Mouse (Mus musculus) heart, postnatal 14 days (tissue): Measurements from ENCODE around the gene Zkscan7. TPM values are rescaled to one million over a fixed set of nuclear protein-coding genes. Genes with fewer than 3 reads are reported as not detected.
"Not testable (repeated sequence)": the region's sequence is repeated elsewhere in the genome, so short reads cannot be mapped to it uniquely, and the experiment has no call there.

Experiments used
- DNase-seq, 2 experiments: peaks; one replicate each; pipeline ENCODE4 v3.0.0; 2021 to 2022
- intact Hi-C: fragments of 180-260 bp; cut with DNase I; formaldehyde crosslinking; loops from one replicate; pipeline ENCODE4 v1.15.1; 2025
- long read RNA-seq, 2 experiments: library from polyadenylated mRNA; stranded (forward); transcript quantifications; one replicate each; pipeline ENCODE4 v2.0.0; 2021
- total RNA-seq, 2 experiments: library from RNA; stranded (reverse); gene quantifications; 2 replicates each; pipeline ENCODE4 v1.2.3; 2021

Gene Zkscan7
- 1 to 10 TPM; 4.8 to 5.0 TPM for total RNA-seq
- long read RNA-seq, experiment 1, partial matches to known transcripts: 0 of 2 reads
- long read RNA-seq, experiment 1, other reads (novel, unspliced or antisense): 2 of 2 reads
- long read RNA-seq, experiment 2: 0 reads

GRCm38 (mm10) chr9:122885385-122885784 lies at the start of gene Zkscan7:
TSS of gene Zkscan7 (plus strand) at chr9:122885685.
- intact Hi-C loops: loop anchor here (5.0 kb wide), 1 partner anchor 62 kb away; no protein-coding TSS in a partner anchor
- no peak for DNase-seq

DNA sequence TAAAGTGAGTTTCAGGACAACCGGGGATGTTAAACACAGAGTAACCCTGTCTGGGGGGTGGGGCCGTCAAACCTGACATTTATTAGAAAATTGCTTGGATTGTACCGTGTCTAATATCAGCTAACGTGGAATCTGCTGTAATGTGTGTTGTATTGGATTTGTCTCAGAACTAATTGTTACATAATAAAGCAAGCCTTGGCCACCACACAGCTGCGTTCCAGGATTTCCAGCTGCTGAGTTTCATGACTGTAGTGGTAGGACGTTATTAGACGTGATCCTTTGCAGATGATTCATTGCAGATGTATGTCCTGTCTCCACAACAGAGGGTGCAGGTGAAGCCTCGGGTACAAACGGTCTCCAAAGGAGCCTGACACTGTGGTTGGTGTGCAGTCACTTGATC lies 49.4 kb upstream of the Zkscan7 start:
- intact Hi-C loops: no loop called here
- no peak for DNase-seq

GRCm38 (mm10) chr9:122836790-122837189 lies 48.7 kb upstream of the Zkscan7 start:
- intact Hi-C loops: no loop called here
- DNase-seq: peak; percentile 57 to 68

GRCm38 (mm10) chr9:122837216-122837615 lies 48.3 kb upstream of the Zkscan7 start:
- intact Hi-C loops: no loop called here

DNA sequence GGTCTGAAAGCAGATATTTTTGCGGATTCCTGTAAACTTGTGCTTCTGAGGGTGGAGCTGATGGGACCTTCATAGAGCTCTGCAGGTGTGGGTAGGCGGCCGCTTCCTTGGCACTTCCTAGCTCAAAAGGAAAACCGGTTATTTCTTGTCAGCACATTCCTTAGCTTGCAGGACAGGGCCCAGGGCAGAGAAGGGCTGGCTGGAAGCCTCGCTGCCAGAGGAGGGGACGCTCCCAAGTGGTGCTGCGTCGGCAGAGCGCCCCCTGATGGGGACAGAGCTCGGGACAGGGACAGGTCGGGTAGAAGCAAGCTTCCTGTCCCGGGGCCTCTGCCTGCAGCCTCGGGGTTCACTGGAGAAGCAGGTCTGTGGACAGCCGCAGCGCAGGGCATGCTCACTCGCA lies 47.8 kb upstream of the Zkscan7 start:
- peak; percentile 52 to 73 for DNase-seq
- intact Hi-C loops: no loop called here

More at GRCm38 (mm10) chr9:122837216-122837615, 48.3 kb upstream of the Zkscan7 start:
- DNase-seq: no peak

DNA sequence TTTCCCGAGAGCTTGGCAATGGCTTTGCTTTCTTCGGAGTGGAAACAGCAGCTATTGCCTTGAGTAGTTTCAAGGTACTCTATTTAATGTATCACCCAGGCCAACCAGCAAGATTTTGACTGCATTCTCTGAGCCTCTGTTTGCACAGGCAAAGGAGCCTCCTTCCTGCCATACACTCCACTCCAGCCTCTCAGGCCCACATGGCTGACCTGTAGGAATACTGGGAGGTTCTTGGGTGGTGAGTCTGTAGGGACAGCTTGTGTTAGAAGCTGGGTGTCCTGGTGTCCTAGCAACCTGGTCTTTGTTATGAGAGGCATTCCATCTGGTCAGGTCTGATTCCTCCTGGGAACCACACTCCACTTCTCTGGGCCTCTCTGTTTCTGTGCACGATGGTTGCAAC lies 41.7 kb upstream of the Zkscan7 start, which contains the start of gene Gm35549:
TSS of gene Gm35549 (minus strand) at position 276 of the 400 bp plus-strand sequence.
- intact Hi-C loops: no loop called here
- DNase-seq: no peak

DNA sequence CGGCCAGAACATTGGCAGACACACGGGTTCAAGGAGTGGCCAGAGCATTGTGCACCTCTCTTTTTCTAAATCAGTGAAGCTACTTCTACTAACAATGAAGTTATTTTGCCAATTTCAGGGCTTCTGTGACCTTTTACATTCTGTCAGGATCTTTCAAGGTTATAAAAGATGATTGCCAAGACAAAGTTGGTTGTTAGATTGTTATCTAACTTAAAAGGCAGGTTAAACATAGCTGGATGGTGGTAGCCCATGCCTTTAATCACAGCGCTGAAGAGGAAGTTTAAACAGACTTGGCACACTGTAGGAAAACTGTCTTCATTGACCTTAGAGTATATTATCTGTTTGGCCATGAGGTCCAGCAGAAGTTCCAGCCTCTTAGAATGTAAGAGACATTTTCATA lies 39.9 kb upstream of the Zkscan7 start:
- no peak for DNase-seq
- intact Hi-C loops: loop anchor here (5.0 kb wide), 1 partner anchor 38 kb away; the partner anchor contains the start of gene Tcaim

DNA sequence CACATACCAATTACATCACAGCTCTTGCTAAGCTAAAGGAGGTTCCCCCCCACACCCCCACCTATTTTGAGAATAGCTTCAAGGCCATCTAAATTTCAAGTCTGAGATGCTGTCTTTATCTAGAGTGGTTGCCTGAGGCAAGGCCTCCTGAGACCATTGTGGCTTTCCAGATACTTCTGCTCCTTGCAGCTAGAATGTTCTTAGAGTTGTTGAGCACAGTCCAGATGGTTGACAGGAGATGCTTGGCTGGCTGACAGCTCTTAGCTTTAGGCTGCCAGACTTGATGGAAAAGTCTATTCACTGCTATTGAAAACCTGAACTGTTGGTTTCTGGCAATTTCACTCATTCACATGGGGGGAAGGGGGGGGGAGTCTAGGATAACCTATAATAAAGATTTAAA lies 39.3 kb upstream of the Zkscan7 start:
- DNase-seq: peak; percentile 66 to 68
- intact Hi-C loops: loop anchor here (5.0 kb wide), 1 partner anchor 39 kb away; the partner anchor contains the start of gene Tcaim

GRCm38 (mm10) chr9:122847811-122848311 lies 37.6 kb upstream of the Zkscan7 start:
- intact Hi-C loops: loop anchor here (5.0 kb wide), 1 partner anchor 41 kb away; the partner anchor contains the start of gene Tcaim
- DNase-seq: not testable (repeated sequence)

GRCm38 (mm10) chr9:122854526-122854925 lies 31.0 kb upstream of the Zkscan7 start:
- intact Hi-C loops: no loop called here
- no peak for DNase-seq

DNA sequence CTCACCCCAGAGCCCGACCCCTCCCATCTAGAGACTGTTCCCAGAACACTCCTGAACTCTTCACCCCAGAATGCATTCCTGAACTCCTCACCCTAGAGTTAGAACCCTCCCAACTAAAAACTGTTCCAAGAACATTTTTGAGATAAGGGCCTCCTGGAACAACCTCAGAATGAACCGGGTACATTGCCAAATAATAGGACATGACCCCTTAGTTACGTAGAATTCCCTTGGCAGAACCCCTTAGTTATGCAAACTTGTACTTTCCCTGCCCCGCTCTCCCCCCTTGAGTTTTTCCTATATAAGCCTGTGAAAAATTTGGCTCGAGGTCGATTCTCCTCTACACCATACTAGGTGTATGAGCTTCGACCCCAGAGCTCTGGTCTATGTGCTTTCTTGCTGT lies 30.3 kb upstream of the Zkscan7 start:
- intact Hi-C loops, DNase-seq: not testable (repeated sequence)

DNA sequence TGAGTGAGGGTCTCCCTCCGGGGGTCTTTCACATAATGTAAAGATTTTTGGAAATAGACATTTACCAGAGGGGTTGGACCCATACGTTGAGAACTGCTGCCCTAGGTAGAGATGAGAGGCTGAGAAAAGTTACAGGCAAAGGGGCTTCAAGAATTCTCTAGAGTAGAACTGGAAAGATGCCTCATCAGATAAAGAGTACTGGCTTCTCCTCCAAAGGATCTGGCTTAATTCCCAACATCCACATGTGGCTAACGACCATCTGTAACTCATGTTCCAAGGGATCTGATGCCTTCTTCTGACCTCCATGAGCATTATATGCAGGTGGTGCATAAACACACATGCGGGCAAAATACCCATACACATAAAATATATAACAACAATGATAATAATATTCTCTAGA lies 29.9 kb upstream of the Zkscan7 start:
- intact Hi-C loops: no loop called here
- DNase-seq: no peak

DNA sequence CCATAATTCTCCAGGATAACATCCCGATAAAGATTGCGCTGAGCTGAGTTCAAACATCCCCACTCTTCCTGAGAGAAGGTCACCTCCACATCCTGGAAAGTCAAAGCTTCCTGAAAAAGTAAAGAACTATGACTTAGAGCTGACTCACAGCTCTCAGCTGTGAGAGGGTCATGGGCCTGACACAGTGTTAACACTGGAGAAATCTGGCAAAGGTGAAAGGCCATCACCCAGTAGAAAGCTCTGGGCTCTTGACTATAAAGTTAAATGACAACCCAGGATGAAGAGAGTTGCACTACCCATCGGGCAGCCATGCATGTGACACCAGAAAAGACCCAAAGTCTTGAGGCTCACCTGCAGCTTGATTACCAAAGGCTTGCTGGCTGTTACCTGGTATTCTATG lies 28.8 kb upstream of the Zkscan7 start:
- DNase-seq: no peak
- intact Hi-C loops: no loop called here

DNA sequence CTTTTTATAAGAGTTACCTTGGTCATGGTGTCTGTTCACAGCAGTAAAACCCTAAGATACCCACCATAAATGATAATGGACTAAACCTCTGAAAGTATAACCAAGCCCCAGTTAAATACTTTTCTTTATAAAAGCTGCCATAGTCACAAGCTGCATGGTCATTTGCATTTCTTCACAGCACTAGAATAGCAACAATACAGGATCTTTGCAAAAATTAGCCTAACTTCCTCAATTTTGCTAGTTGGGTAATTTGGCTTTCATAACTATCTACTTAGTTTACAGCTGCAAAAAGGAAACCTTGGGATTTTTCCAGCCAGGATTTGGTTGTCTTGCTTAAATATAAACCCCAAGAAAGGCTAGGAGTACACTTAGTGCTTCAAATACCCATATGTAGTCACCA lies 24.7 kb upstream of the Zkscan7 start:
- intact Hi-C loops: no loop called here
- no peak for DNase-seq

DNA sequence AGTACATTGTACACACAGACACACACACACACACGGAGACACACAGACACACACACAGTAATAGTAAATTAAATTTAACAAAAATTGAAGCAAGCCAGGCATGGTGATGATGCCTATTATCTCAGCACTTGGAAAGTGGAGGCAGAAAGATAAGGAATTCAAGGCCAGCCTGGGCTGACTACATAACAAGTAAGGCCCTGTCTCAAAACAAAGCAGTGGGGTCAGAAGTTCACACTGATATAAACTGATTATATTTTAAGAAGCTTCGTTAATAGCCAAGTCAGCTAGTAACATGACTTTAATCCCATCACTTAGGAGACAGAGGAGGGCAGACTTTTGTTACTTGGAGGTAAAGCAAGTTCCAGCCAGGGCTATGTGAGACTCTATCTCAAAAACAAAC lies 21.8 kb upstream of the Zkscan7 start:
- no peak for DNase-seq
- intact Hi-C loops: loop anchor here (2.0 kb wide), 1 partner anchor 59 kb away; the partner anchor contains the start of gene Tcaim

- no peak for DNase-seq
- intact Hi-C loops: loop anchor here (2.0 kb wide), 1 partner anchor 60 kb away; the partner anchor contains the start of gene Tcaim
Measured at GRCm38 (mm10) chr9:122864848-122865247, 20.6 kb upstream of the Zkscan7 start.

- intact Hi-C loops: loop anchor here (2.0 kb wide), 1 partner anchor 61 kb away; the partner anchor contains the start of gene Tcaim
- DNase-seq: peak; percentile 72 to 81
Measured at GRCm38 (mm10) chr9:122865697-122866166, 19.8 kb upstream of the Zkscan7 start, which contains the start of gene Zfp445. TSS of gene Zfp445 (minus strand) at chr9:122866006.

- no peak for DNase-seq
- intact Hi-C loops: no loop called here
Measured at GRCm38 (mm10) chr9:122866192-122866591, 19.3 kb upstream of the Zkscan7 start.

DNA sequence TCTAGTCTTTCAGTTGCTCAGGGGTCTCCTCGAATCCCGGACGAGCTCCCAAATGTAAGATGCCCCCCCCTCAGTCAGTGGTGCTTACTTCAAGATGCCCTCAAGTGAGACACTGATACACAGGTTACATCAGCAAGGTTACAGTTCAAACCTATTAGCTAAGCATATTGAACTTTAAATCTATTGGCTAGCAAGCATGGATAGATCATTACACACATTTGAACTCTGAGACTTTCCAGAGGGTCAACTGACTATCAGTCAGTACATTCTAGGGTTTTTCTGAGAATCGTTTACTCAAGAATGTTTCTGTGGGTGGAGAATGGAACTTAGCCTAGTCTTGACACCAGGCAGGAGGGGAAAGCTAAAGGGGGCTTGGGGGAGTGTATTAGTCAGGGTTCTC lies 12.9 kb upstream of the Zkscan7 start:
- intact Hi-C loops: loop anchor here (5.0 kb wide), 1 partner anchor 80 kb away; the partner anchor contains the start of genes 1110059G10Rik and Kif15
- no peak for DNase-seq

DNA sequence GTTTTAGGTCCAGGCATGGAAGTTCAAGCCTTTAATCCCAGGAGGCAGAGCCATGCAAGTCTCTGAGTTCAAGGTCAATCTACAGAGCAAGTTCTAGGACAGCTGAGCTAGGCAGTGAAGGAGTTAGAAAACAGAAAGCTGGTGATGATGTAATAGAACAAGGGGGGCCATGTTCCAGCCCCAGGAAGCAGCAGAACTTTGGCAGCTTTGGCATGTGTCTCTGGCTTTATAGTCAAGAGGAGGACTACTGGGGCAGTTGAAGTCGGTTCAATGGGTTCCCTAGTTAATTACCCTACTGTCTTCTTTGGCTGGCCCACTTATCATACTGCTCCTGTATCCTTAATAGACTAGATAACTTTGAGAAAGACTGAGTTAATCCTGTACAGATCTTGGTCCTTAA lies 10.8 kb upstream of the Zkscan7 start:
- no peak for DNase-seq
- intact Hi-C loops: loop anchor here (5.0 kb wide), 1 partner anchor 78 kb away; the partner anchor contains the start of genes 1110059G10Rik and Kif15

DNA sequence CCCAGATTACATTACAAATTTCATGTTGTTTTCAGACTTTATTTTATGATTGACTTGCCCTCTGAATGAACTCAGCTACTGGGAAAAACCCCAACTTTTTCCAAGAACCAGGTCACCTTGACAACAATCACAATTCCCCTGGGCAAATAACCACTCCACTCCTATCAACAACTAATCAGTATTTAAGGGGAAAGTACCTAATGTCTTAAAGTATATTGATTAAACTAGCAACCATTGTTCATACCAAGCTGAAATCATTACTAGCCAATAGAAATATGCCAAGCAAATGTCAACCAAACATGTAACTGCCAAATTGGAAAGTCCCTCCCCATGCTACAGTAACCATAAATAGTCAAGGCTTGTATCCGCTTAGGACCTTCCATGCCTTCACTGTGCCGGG lies 10.3 kb upstream of the Zkscan7 start:
- intact Hi-C loops: no loop called here
- DNase-seq: no peak
